Mouse (Mus musculus): ENCODE data around the gene Wipi1. TPM values are rescaled to one million over a fixed set of nuclear protein-coding genes. Genes with fewer than 3 reads are reported as not detected.

The Wipi1 gene
- polyA plus RNA-seq, 1 experiment from 2014 or later, result 9.6 TPM

DNA sequence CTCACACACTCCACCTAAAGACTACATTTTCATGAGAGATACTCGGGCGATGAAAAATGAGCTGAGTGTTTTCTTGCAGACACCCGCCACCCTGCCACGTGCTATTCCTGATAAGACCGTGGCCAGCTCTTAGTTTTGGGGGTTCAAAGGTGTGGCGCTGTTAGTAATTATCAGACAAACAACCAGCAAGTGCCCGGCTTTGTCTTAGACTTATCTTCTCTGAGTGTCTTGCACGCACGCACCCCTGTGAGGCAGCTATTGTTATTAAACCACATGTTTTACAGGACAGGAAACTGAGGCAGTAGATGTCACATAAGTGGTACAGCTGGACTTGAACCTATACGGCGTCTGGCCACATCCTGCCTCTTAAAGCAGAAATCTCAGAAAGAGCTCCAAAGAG lies 54.3 kb downstream of the Wipi1 start:
- H3K4me2 ChIP-seq (ENCODE audit: low read depth, low read length), result no peak overlapping the region
- H3K36me3 ChIP-seq (ENCODE audit: control insufficient read depth, insufficient read depth, low read length), result no peaks in the 10 kb centered on the region
- H3K4me1 ChIP-seq (ENCODE audit: control insufficient read depth, insufficient read depth, low read length), result no peaks in the 10 kb centered on the region
- no peaks in the 10 kb centered on the region for H3K9me3 ChIP-seq (ENCODE audit: control insufficient read depth, low read length)
- WGBS, result 85% methylated on average over 11 of the region's 11 CpGs
- no peak overlapping the region for H3K27ac ChIP-seq (ENCODE audit: low read depth, low read length)
- H3K27me3 ChIP-seq (ENCODE audit: control insufficient read depth, insufficient read depth, low read length), result no peaks in the 10 kb centered on the region
- no peak overlapping the region for H3K9ac ChIP-seq (replicated peaks; ENCODE audit: low read depth, low read length)
- no peak overlapping the region for H3K4me3 ChIP-seq (ENCODE audit: low read depth, low read length)
- no peak for ATAC-seq (ENCODE audit: low read depth)

DNA sequence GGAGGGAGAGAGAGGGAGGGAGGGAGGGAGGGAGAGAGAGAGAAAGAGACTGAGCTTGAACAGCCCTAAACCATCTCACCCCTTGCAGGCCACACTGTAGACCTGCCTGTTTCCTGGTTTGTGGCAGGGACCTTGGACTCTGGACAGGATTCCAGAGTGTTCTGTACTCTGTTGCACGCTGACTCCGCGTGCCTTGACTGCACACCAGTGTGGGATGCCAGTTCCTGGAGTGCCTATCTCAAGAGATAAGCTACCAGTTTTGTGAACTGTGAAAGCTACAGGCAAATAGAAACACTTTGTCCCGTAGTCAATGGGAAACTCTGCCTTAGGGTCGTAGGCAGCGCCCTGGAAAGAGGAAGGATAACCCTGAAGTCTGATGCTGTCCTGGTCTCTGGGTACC lies 55.6 kb downstream of the Wipi1 start:
- 91% methylated on average over 6 of the region's 6 CpGs for WGBS
- ATAC-seq (ENCODE audit: low read depth), result no peak
- Histone ChIP-seq H3K4me1 (ENCODE audit: control insufficient read depth, insufficient read depth, low read length) (no peaks in the 10 kb centered on the region), H3K27me3 (ENCODE audit: control insufficient read depth, insufficient read depth, low read length) (no peaks in the 10 kb centered on the region), H3K4me2 (ENCODE audit: low read depth, low read length) (no peak overlapping the region), H3K36me3 (ENCODE audit: control insufficient read depth, insufficient read depth, low read length) (no peaks in the 10 kb centered on the region), H3K9me3 (ENCODE audit: control insufficient read depth, low read length) (no peaks in the 10 kb centered on the region), H3K27ac (ENCODE audit: low read depth, low read length) (no peak overlapping the region), H3K9ac (replicated peaks; ENCODE audit: low read depth, low read length) (no peak overlapping the region), H3K4me3 (ENCODE audit: low read depth, low read length) (no peak overlapping the region)

DNA sequence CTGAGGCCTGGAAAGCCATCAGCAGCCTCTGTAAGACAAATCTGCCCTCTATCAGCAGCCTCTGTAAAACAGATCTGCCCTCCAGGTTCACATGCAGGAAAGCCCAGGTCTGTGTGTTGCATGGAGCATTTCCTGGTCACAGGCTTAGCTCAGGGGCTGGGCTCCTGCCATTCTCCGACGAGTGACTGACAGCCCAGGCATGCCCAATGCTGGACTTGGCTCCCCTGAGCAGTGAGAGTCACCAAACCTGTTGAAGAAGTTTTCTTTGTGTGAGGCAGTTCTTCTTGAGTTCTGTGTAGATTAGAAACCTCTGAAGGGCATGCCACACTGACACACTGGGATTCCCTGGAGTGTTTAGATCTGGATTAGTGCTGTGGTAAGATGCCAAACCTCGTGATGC lies 57.3 kb downstream of the Wipi1 start:
- no peak overlapping the region for H3K27ac ChIP-seq (ENCODE audit: low read depth, low read length)
- no peaks in the 10 kb centered on the region for H3K9me3 ChIP-seq (ENCODE audit: control insufficient read depth, low read length)
- 58% methylated on average over 3 of the region's 3 CpGs for WGBS
- no peak overlapping the region for H3K4me3 ChIP-seq (ENCODE audit: low read depth, low read length)
- H3K9ac ChIP-seq (replicated peaks; ENCODE audit: low read depth, low read length), result no peak overlapping the region
- ATAC-seq (ENCODE audit: low read depth), result no peak
- no peaks in the 10 kb centered on the region for H3K27me3 ChIP-seq (ENCODE audit: control insufficient read depth, insufficient read depth, low read length)
- no peak overlapping the region for H3K4me2 ChIP-seq (ENCODE audit: low read depth, low read length)
- H3K36me3 ChIP-seq (ENCODE audit: control insufficient read depth, insufficient read depth, low read length), result no peaks in the 10 kb centered on the region
- no peaks in the 10 kb centered on the region for H3K4me1 ChIP-seq (ENCODE audit: control insufficient read depth, insufficient read depth, low read length)

DNA sequence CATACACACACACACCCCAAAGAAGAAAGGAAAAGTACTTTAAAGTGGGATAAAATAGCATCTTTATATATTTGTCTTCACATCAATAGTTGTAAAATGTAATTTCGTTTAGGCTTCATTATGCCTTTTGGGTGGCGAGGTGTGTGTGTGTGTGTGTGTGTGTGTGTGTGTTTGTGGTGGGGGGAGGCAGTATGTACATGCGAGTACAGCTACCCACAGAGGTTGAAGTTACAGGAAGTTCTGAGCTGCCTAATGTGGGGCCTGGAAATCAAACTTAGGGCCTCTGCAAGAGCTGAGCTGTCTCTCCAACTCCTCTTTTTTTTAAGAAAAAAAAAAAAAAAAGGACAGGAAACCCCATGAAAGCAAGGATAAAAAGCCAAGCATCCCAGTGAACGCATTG lies 57.8 kb downstream of the Wipi1 start:
- H3K27ac ChIP-seq (ENCODE audit: low read depth, low read length), result no peak overlapping the region
- ATAC-seq (ENCODE audit: low read depth), result no peak
- no peak overlapping the region for H3K4me2 ChIP-seq (ENCODE audit: low read depth, low read length)
- H3K9ac ChIP-seq (replicated peaks; ENCODE audit: low read depth, low read length), result no peak overlapping the region
- 79% methylated on average over 4 of the region's 4 CpGs for WGBS
- H3K4me3 ChIP-seq (ENCODE audit: low read depth, low read length), result no peak overlapping the region
- no peaks in the 10 kb centered on the region for H3K9me3 ChIP-seq (ENCODE audit: control insufficient read depth, low read length)
- no peaks in the 10 kb centered on the region for H3K4me1 ChIP-seq (ENCODE audit: control insufficient read depth, insufficient read depth, low read length)
- H3K36me3 ChIP-seq (ENCODE audit: control insufficient read depth, insufficient read depth, low read length), result no peaks in the 10 kb centered on the region
- no peaks in the 10 kb centered on the region for H3K27me3 ChIP-seq (ENCODE audit: control insufficient read depth, insufficient read depth, low read length)

DNA sequence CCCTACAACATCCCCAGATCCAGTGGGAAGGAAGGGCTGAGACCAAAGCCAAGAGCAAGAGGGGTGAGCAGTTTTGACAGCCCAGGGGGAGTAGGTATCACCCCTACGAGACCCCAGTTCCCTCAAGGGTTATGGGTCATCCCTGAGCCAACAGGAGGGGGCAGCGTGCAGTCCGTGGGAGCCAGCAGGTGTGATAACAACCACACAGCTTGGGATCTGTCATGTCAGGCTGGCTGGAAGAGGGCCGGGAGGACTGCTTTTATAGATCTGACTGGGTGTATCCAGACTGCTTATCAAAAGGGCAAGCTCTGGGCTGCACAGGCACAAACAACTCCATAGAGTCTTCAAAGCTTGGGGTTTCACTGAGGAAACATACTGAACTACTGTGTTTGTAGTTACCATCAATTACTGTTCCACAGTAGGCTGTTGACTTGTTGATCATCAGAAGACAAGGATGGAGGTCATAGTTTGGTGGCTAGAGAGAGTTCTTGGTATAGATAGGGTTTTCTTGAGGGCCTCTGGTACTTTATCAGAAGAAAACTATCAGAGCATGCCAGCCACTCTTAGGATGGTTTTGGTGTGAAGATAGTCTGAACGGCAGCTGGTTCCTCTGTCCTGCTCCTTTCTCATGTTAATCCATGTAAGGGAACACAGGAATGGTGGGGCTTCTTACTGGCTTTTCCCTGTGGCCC lies 62.0 kb downstream of the Wipi1 start:
- ATAC-seq (ENCODE audit: low read depth), result no peak
- no peaks in the 10 kb centered on the region for H3K9me3 ChIP-seq (ENCODE audit: control insufficient read depth, low read length)
- H3K4me3 ChIP-seq (ENCODE audit: low read depth, low read length), result no peak overlapping the region
- H3K9ac ChIP-seq (replicated peaks; ENCODE audit: low read depth, low read length), result no peak overlapping the region
- H3K27me3 ChIP-seq (ENCODE audit: control insufficient read depth, insufficient read depth, low read length), result no peaks in the 10 kb centered on the region
- no peak overlapping the region for H3K4me2 ChIP-seq (ENCODE audit: low read depth, low read length)
- no peak overlapping the region for H3K27ac ChIP-seq (ENCODE audit: low read depth, low read length)
- 81% methylated on average over 5 of the region's 5 CpGs for WGBS
- H3K36me3 ChIP-seq (ENCODE audit: control insufficient read depth, insufficient read depth, low read length), result no peaks in the 10 kb centered on the region
- no peaks in the 10 kb centered on the region for H3K4me1 ChIP-seq (ENCODE audit: control insufficient read depth, insufficient read depth, low read length)

DNA sequence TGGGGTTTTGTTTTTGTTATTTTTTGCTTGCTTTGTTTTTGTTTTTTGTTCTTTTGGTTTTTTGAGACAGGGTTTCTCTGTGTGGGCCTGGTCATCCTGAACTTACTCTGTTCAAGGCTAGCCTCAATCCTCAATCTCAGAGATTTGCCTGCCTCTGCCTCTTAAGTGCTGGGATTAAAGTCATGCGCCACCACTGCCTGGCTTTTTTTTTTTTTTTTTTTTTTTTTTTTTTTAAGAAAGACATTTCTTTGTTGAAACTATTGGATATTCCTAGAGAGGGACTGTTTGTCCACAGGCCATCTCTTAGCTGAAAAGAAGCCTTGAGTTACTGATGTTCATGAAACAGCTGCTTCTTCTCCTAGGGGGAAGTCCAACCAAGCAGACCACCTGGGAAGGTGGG lies 64.1 kb downstream of the Wipi1 start:
- H3K4me3 ChIP-seq (ENCODE audit: low read depth, low read length), result no peak overlapping the region
- H3K36me3 ChIP-seq (ENCODE audit: control insufficient read depth, insufficient read depth, low read length), result no peaks in the 10 kb centered on the region
- no peaks in the 10 kb centered on the region for H3K27me3 ChIP-seq (ENCODE audit: control insufficient read depth, insufficient read depth, low read length)
- WGBS, result 100% methylated on average over 1 of the region's 1 CpGs
- no peak overlapping the region for H3K27ac ChIP-seq (ENCODE audit: low read depth, low read length)
- H3K9me3 ChIP-seq (ENCODE audit: control insufficient read depth, low read length), result no peaks in the 10 kb centered on the region
- H3K9ac ChIP-seq (replicated peaks; ENCODE audit: low read depth, low read length), result no peak overlapping the region
- ATAC-seq (ENCODE audit: low read depth), result no peak
- H3K4me2 ChIP-seq (ENCODE audit: low read depth, low read length), result no peak overlapping the region
- H3K4me1 ChIP-seq (ENCODE audit: control insufficient read depth, insufficient read depth, low read length), result no peaks in the 10 kb centered on the region

DNA sequence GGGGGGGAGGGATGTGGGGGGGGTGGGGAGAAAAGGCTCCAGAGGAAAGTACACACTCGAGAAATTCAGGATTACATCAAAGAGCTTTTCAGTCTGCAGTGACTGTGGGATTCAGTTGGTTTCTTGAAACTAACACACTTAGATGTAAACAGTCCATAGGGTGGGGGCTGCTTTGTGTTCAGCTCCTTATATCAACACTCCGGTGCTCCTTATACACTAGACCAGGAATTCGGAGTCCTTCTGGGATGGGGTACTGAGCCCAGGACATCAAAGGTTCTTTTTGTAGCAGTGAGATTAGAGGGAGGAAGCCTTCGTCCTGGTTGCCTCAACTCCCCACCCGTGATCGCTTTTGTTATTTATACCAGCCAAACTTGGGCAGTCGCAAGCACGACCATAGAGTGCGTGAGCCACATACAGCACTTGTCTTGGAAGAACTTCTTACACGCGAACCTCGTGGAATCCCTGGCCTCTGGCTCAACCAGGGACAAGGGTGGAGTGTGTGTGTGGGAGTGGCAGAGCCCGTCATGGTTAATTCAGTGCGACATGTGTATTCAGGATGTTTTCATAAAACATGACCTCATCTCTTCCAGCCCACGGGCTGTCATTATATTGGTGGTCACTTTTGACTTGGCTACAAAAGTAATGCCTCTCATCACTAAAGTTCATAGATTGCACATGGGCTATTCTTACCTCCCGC lies 65.3 kb downstream of the Wipi1 start:
- no peaks in the 10 kb centered on the region for H3K27me3 ChIP-seq (ENCODE audit: control insufficient read depth, insufficient read depth, low read length)
- WGBS, result 67% methylated on average over 16 of the region's 16 CpGs
- no peaks in the 10 kb centered on the region for H3K4me1 ChIP-seq (ENCODE audit: control insufficient read depth, insufficient read depth, low read length)
- H3K9me3 ChIP-seq (ENCODE audit: control insufficient read depth, low read length), result no peaks in the 10 kb centered on the region
- H3K4me3 ChIP-seq (ENCODE audit: low read depth, low read length), result no peak overlapping the region
- no peak overlapping the region for H3K27ac ChIP-seq (ENCODE audit: low read depth, low read length)
- ATAC-seq (ENCODE audit: low read depth), result no peak
- H3K4me2 ChIP-seq (ENCODE audit: low read depth, low read length), result no peak overlapping the region
- no peak overlapping the region for H3K9ac ChIP-seq (replicated peaks; ENCODE audit: low read depth, low read length)
- H3K36me3 ChIP-seq (ENCODE audit: control insufficient read depth, insufficient read depth, low read length), result no peaks in the 10 kb centered on the region

DNA sequence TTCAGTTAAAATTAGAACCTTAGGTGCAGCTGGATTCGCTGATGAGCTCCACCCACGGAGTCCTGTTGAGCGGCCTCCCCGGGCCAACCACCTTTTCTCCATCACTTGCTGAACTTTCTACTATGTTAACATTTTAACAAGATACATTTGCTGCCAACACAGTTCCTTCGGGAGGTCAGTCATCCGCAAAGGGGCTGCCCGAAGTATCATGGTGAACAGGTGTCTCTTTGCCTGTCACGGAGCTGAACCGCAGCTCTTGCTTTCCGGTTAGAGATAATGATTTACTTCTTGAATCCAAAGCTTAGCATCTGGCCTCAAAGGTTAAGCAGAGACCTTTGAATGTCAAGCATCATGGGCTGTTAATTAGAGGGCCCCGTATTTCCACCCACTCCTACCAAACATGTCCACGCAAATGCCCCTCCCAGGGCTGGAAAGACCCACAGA lies 66.0 kb downstream of the Wipi1 start:
- H3K9ac ChIP-seq (replicated peaks; ENCODE audit: low read depth, low read length), result no peak overlapping the region
- WGBS, result 82% methylated on average over 12 of the region's 12 CpGs

DNA sequence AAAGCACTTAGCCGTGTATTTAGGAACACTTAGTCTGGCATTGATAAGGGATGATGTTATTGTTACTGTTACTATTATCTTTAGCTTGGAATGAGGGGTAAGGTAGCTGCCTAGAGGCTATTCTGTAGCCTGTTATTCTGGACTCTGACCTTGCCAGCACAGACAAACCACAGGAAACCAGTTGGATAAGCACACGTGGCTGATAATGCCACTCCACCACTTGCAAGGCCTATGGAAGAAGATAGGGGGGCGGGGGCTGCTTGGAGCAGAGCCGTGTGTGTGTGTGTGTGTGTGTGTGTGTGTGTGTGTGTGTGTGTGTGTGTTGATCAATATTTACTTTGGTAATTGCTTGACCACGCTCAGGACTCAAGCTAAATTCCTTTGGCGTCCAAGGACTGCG lies 66.5 kb downstream of the Wipi1 start:
- no peaks in the 10 kb centered on the region for H3K4me1 ChIP-seq (ENCODE audit: control insufficient read depth, insufficient read depth, low read length)
- H3K9me3 ChIP-seq (ENCODE audit: control insufficient read depth, low read length), result no peaks in the 10 kb centered on the region
- no peaks in the 10 kb centered on the region for H3K27me3 ChIP-seq (ENCODE audit: control insufficient read depth, insufficient read depth, low read length)
- H3K9ac ChIP-seq (replicated peaks; ENCODE audit: low read depth, low read length), result no peak overlapping the region
- WGBS, result 73% methylated on average over 7 of the region's 7 CpGs
- no peaks in the 10 kb centered on the region for H3K36me3 ChIP-seq (ENCODE audit: control insufficient read depth, insufficient read depth, low read length)
- H3K4me2 ChIP-seq (ENCODE audit: low read depth, low read length), result no peak overlapping the region
- no peak overlapping the region for H3K4me3 ChIP-seq (ENCODE audit: low read depth, low read length)
- no peak overlapping the region for H3K27ac ChIP-seq (ENCODE audit: low read depth, low read length)
- ATAC-seq (ENCODE audit: low read depth), result no peak

More for the DNA sequence above, 66.0 kb downstream of the Wipi1 start:
- Histone ChIP-seq H3K9me3 (ENCODE audit: control insufficient read depth, low read length) (no peaks in the 10 kb centered on the region), H3K27me3 (ENCODE audit: control insufficient read depth, insufficient read depth, low read length) (no peaks in the 10 kb centered on the region), H3K36me3 (ENCODE audit: control insufficient read depth, insufficient read depth, low read length) (no peaks in the 10 kb centered on the region), H3K4me1 (ENCODE audit: control insufficient read depth, insufficient read depth, low read length) (no peaks in the 10 kb centered on the region), H3K4me3 (ENCODE audit: low read depth, low read length) (no peak overlapping the region), H3K27ac (ENCODE audit: low read depth, low read length) (no peak overlapping the region), H3K4me2 (ENCODE audit: low read depth, low read length) (no peak overlapping the region)
- no peak for ATAC-seq (ENCODE audit: low read depth)
